Mouse (Mus musculus): ENCODE data around the gene Eef1akmt2. TPM values are rescaled to one million over a fixed set of nuclear protein-coding genes. Genes with fewer than 3 reads are reported as not detected.

Eef1akmt2 gene
- total and polyA plus RNA-seq, 3 experiments: 31.4 to 87.2 (median 35.9) TPM

GRCm38 (mm10) chr7:132784101-132784500, 68.4 kb downstream of the Eef1akmt2 start:
- Histone ChIP-seq H3K4me3 (replicated peaks in 1 of 3; ENCODE audit: low read depth in 2 of 3, low read length in 2 of 3, poor library complexity in 1 of 3) (no peak overlapping the region), H3K27me3 (replicated peaks) (no peaks in the 10 kb centered on the region), H3K4me1 (ENCODE audit: control insufficient read depth in 1 of 2, insufficient read depth in 2 of 2) (peaks cover 26 to 81% of the 10 kb centered on the region in 2 experiments), H3K9me3 (replicated peaks; ENCODE audit: low read length) (no peaks in the 10 kb centered on the region), H3K9ac (ENCODE audit: insufficient read depth, low read depth) (no peak overlapping the region), H3K27ac (ENCODE audit: insufficient read depth, low read depth) (no peak overlapping the region), H3K36me3 (replicated peaks in 1 of 2; ENCODE audit: control insufficient read depth in 1 of 2, insufficient read depth in 1 of 2, low read length in 1 of 2) (peaks cover 13 to 67% of the 10 kb centered on the region in 2 experiments), H3K79me2 (replicated peaks; ENCODE audit: control insufficient read depth, extremely low read depth, insufficient read depth, poor library complexity, severe bottlenecking) (peaks cover 8% of the 10 kb centered on the region; the same call in 1 of the 2 replicates), H3K4me2 (ENCODE audit: insufficient read depth, low read depth, poor library complexity, severe bottlenecking) (no peak overlapping the region)
- in situ Hi-C loops (cut with MboI; ENCODE audit: low pct_ligation_motif_present, low pct_unique_long_range_greater_than_20kb, low sequenced_read_pairs) (no loop called here), dilution Hi-C loops (cut with MboI; ENCODE audit: extremely low pct_ligation_motif_present, extremely low pct_unique_long_range_greater_than_20kb, low sequenced_read_pairs) (no loop called here)
- TF ChIP-seq BHLHE40 (IDR thresholded peaks at IDR 0.05; ENCODE audit: low read depth, low read length) (no peak), JUN (IDR thresholded peaks at IDR 0.05; ENCODE audit: insufficient read depth, low read depth, low read length) (no peak), ZNF384 (IDR thresholded peaks at IDR 0.05; ENCODE audit: low read depth, low read length) (no peak), KAT2A (IDR thresholded peaks at IDR 0.05; ENCODE audit: insufficient replicate concordance, low read length) (no peak), GABPA (IDR thresholded peaks at IDR 0.05; ENCODE audit: insufficient replicate concordance, low read depth, low read length) (no peak), MXI1 (IDR thresholded peaks at IDR 0.05; ENCODE audit: low read depth, low read length) (no peak), ELF1 (IDR thresholded peaks at IDR 0.05; ENCODE audit: low read depth, low read length) (no peak), ZMIZ1 (IDR thresholded peaks at IDR 0.05; ENCODE audit: low read depth, low read length) (no peak)
- no peak for DNase-seq (ENCODE audit: extremely low read depth)

GRCm38 (mm10) chr7:132781850-132782249, 70.6 kb downstream of the Eef1akmt2 start:
- Histone ChIP-seq H3K27me3 (replicated peaks) (no peaks in the 10 kb centered on the region), H3K9ac (ENCODE audit: insufficient read depth, low read depth) (no peak overlapping the region), H3K27ac (ENCODE audit: insufficient read depth, low read depth) (no peak overlapping the region)

More at GRCm38 (mm10) chr7:132781850-132782249, 70.6 kb downstream of the Eef1akmt2 start:
- dilution Hi-C loops (cut with MboI; ENCODE audit: extremely low pct_ligation_motif_present, extremely low pct_unique_long_range_greater_than_20kb, low sequenced_read_pairs): no loop called here
- Histone ChIP-seq H3K4me2 (ENCODE audit: insufficient read depth, low read depth, poor library complexity, severe bottlenecking) (no peak overlapping the region), H3K36me3 (replicated peaks in 1 of 2; ENCODE audit: control insufficient read depth in 1 of 2, insufficient read depth in 1 of 2, low read length in 1 of 2) (peaks cover 33 to 81% of the 10 kb centered on the region in 2 experiments), H3K9me3 (replicated peaks; ENCODE audit: low read length) (no peaks in the 10 kb centered on the region), H3K4me3 (replicated peaks in 1 of 3; ENCODE audit: low read depth in 2 of 3, low read length in 2 of 3, poor library complexity in 1 of 3) (no peak overlapping the region), H3K79me2 (replicated peaks; ENCODE audit: control insufficient read depth, extremely low read depth, insufficient read depth, poor library complexity, severe bottlenecking) (peaks cover 11% of the 10 kb centered on the region; the same call in 1 of the 2 replicates), H3K4me1 (ENCODE audit: control insufficient read depth in 1 of 2, insufficient read depth in 2 of 2) (peaks cover 12 to 66% of the 10 kb centered on the region in 2 experiments)
- TF ChIP-seq ELF1 (IDR thresholded peaks at IDR 0.05; ENCODE audit: low read depth, low read length) (no peak), CHD2 (IDR thresholded peaks at IDR 0.05; ENCODE audit: low read length) (no peak), BHLHE40 (IDR thresholded peaks at IDR 0.05; ENCODE audit: low read depth, low read length) (no peak), KAT2A (IDR thresholded peaks at IDR 0.05; ENCODE audit: insufficient replicate concordance, low read length) (no peak), TCF12 (IDR thresholded peaks at IDR 0.05; ENCODE audit: low read depth, low read length) (no peak), GABPA (IDR thresholded peaks at IDR 0.05; ENCODE audit: insufficient replicate concordance, low read depth, low read length) (no peak), ZC3H11A (IDR thresholded peaks at IDR 0.05; ENCODE audit: low read depth, low read length) (no peak), UBTF (IDR thresholded peaks at IDR 0.05; ENCODE audit: low read depth, low read length) (no peak), JUND (conservative IDR thresholded peaks at IDR 0.05; ENCODE audit: low read depth, low read length) (no peak), ZKSCAN1 (IDR thresholded peaks at IDR 0.05; ENCODE audit: borderline replicate concordance, low read depth, low read length) (no peak), NELFE (IDR thresholded peaks at IDR 0.05; ENCODE audit: low read depth, low read length) (no peak), TBP (conservative IDR thresholded peaks at IDR 0.05; ENCODE audit: low read depth, low read length) (no peak), USF2 (conservative IDR thresholded peaks at IDR 0.05; ENCODE audit: low read depth, low read length) (no peak)
- in situ Hi-C loops (cut with MboI; ENCODE audit: low pct_ligation_motif_present, low pct_unique_long_range_greater_than_20kb, low sequenced_read_pairs): no loop called here
- no peak for DNase-seq (ENCODE audit: extremely low read depth)
